Mouse (Mus musculus): ENCODE results near the gene Gstm6. TPM values are rescaled to one million over a fixed set of nuclear protein-coding genes. Genes with fewer than 3 reads are reported as not detected.
A peak's percentile ranks its signal among the peaks of the same experiment; 100 is the strongest.
"Not testable (repeated sequence)": the region's sequence is repeated elsewhere in the genome, so short reads cannot be mapped to it uniquely, and the experiment has no call there.

Gene Gstm6
- 13.1 and 13.3 TPM in 2 replicates for polyA plus RNA-seq (2014; fragmentation: Nextera tagmentation; extraction: Ambion mirVana)

DNA sequence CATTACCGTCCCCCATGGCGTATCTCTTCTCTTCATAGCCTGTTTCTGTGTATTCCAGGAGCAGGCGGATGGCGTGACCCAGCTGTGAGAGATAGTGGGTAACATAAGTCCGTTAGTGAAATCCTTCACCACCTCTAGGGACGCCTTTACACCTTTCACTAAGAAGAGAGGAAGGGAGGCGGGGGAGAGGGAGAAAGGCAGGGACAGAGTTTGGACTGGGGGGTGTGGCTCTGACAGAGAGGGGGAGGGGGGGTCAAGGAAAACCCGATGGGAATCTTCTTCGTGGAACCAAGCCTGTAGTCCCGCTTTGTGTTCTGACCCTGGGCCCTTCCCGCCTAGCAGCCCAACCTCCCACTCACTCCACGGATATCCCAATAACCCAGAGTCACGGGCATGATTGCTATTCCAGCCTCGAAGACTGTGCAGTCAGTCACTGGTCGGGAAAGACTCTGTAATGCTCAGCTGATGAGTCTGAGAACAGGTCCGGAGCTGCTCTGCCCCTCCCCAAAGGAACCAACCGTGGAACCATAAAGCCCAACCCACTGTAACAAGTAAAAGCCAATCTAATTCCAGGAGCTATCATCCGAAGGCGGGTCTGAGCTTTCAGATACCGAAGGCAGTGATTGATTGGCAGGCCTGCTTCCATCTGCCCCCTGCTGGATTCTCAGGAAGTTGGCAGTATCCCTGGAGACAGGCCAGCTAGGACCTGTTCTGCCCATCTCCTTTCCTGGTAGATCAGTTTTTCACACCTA, at the start of gene Gstm6:
Gene Gstm6 (minus strand): TSS at position 511 of the 752 bp plus-strand sequence.
- no peaks in the 10 kb centered on the region for H3K36me3 ChIP-seq (ENCODE audit: control insufficient read depth, insufficient read depth, low read length)
- peak within 1 kb of the TSS; percentile 10; the same call in 1 of the 2 replicates for H3K4me3 ChIP-seq (ENCODE audit: low read depth, low read length)
- H3K9me3 ChIP-seq (replicated peaks; ENCODE audit: control insufficient read depth, low read length) = no peaks in the 10 kb centered on the region
- no peaks in the 10 kb centered on the region for H3K27me3 ChIP-seq (replicated peaks; ENCODE audit: control insufficient read depth, insufficient read depth, low read length)
- ATAC-seq (peak; percentile 91), DNase-seq (ENCODE audit: low spot score) (peak; percentile 87)
- no peak within 1 kb of the TSS for H3K27ac ChIP-seq (ENCODE audit: low read depth, low read length)
- peak within 1 kb of the TSS; percentile 37 for H3K4me2 ChIP-seq (ENCODE audit: low read length)
- peak within 1 kb of the TSS; percentile 1; the same call in 1 of the 2 replicates for H3K9ac ChIP-seq (ENCODE audit: low read length)
- WGBS = 17% methylated on average over 20 of the region's 20 CpGs
- 0 out of 2 replicates have a peak, but pooled peaks cover 4% of the 10 kb centered on the region for H3K4me1 ChIP-seq (ENCODE audit: control insufficient read depth, insufficient read depth, low read length)

- no peak within 1 kb of the TSS for H3K4me3 ChIP-seq (ENCODE audit: low read depth, low read length)
- no peak within 1 kb of the TSS for H3K9ac ChIP-seq (ENCODE audit: low read length)
- no peaks in the 10 kb centered on the region for H3K36me3 ChIP-seq (ENCODE audit: control insufficient read depth, insufficient read depth, low read length)
- H3K27ac ChIP-seq (ENCODE audit: low read depth, low read length) = no peak within 1 kb of the TSS
- 72% methylated on average over 8 of the region's 8 CpGs for WGBS
- H3K27me3 ChIP-seq (replicated peaks; ENCODE audit: control insufficient read depth, insufficient read depth, low read length) = no peaks in the 10 kb centered on the region
- H3K4me1 ChIP-seq (ENCODE audit: control insufficient read depth, insufficient read depth, low read length) = no peaks in the 10 kb centered on the region
- H3K4me2 ChIP-seq (ENCODE audit: low read length) = no peak within 1 kb of the TSS
- no peak for DNase-seq (ENCODE audit: low spot score)
- ATAC-seq = no peak
- H3K9me3 ChIP-seq (replicated peaks; ENCODE audit: control insufficient read depth, low read length) = no peaks in the 10 kb centered on the region
These were observed 42.6 kb upstream of the Gstm6 start, which contains the start of gene Gstm2 for GRCm38 (mm10) chr3:107986041-107986562. Gene Gstm2 (minus strand): TSS chr3:107986453.

GRCm38 (mm10) chr3:107985141-107985540, 41.6 kb upstream of the Gstm6 start:
- not testable (repeated sequence) for H3K9ac ChIP-seq (ENCODE audit: low read length); H3K4me2 ChIP-seq (ENCODE audit: low read length); H3K27ac ChIP-seq (ENCODE audit: low read depth, low read length); H3K9me3 ChIP-seq (replicated peaks; ENCODE audit: control insufficient read depth, low read length); H3K27me3 ChIP-seq (replicated peaks; ENCODE audit: control insufficient read depth, insufficient read depth, low read length); H3K4me1 ChIP-seq (ENCODE audit: control insufficient read depth, insufficient read depth, low read length); DNase-seq (ENCODE audit: low spot score); H3K36me3 ChIP-seq (ENCODE audit: control insufficient read depth, insufficient read depth, low read length); H3K4me3 ChIP-seq (ENCODE audit: low read depth, low read length); ATAC-seq
- 94% methylated on average over 2 of the region's 2 CpGs for WGBS

DNA sequence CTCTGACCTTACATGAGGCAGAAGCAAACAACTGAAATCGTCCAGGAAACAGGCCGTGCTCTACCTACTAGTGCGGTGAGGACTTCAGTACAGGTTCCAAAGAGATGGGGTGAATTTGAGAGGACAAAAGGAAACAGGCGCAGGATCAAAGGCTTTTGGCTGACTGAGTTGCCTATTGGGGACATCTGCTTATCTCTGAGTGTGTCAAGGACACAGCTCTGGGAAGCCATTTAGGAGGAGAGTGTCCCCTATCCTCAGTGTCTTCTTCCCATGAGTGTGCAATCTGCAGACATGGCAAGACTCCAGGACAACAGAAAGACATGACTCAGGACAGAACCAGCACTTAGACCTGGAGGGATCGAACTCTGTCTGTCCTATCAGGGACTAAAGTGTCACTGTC, 40.9 kb upstream of the Gstm6 start:
- Histone ChIP-seq H3K9me3 (replicated peaks; ENCODE audit: control insufficient read depth, low read length) (no peaks in the 10 kb centered on the region), H3K9ac (ENCODE audit: low read length) (no peak overlapping the region), H3K4me2 (ENCODE audit: low read length) (no peak overlapping the region), H3K27ac (ENCODE audit: low read depth, low read length) (no peak overlapping the region), H3K36me3 (ENCODE audit: control insufficient read depth, insufficient read depth, low read length) (no peaks in the 10 kb centered on the region), H3K4me1 (ENCODE audit: control insufficient read depth, insufficient read depth, low read length) (no peaks in the 10 kb centered on the region), H3K4me3 (ENCODE audit: low read depth, low read length) (no peak overlapping the region), H3K27me3 (replicated peaks; ENCODE audit: control insufficient read depth, insufficient read depth, low read length) (no peaks in the 10 kb centered on the region)
- WGBS = 88% methylated on average over 5 of the region's 5 CpGs
- ATAC-seq (no peak), DNase-seq (ENCODE audit: low spot score) (no peak)

- DNase-seq (ENCODE audit: low spot score) (no peak), ATAC-seq (no peak)
- Histone ChIP-seq H3K36me3 (ENCODE audit: control insufficient read depth, insufficient read depth, low read length) (no peaks in the 10 kb centered on the region), H3K27ac (ENCODE audit: low read depth, low read length) (no peak overlapping the region), H3K27me3 (replicated peaks; ENCODE audit: control insufficient read depth, insufficient read depth, low read length) (no peaks in the 10 kb centered on the region), H3K4me1 (ENCODE audit: control insufficient read depth, insufficient read depth, low read length) (no peaks in the 10 kb centered on the region), H3K4me2 (ENCODE audit: low read length) (no peak overlapping the region), H3K9me3 (replicated peaks; ENCODE audit: control insufficient read depth, low read length) (no peaks in the 10 kb centered on the region), H3K4me3 (ENCODE audit: low read depth, low read length) (no peak overlapping the region), H3K9ac (ENCODE audit: low read length) (no peak overlapping the region)
- WGBS = 81% methylated on average over 3 of the region's 3 CpGs
These were observed 40.2 kb upstream of the Gstm6 start for GRCm38 (mm10) chr3:107983771-107984170.

- no peaks in the 10 kb centered on the region for H3K27me3 ChIP-seq (replicated peaks; ENCODE audit: control insufficient read depth, insufficient read depth, low read length)
- H3K4me1 ChIP-seq (ENCODE audit: control insufficient read depth, insufficient read depth, low read length) = no peaks in the 10 kb centered on the region
- no peak overlapping the region for H3K4me3 ChIP-seq (ENCODE audit: low read depth, low read length)
- ATAC-seq = no peak
- H3K9ac ChIP-seq (ENCODE audit: low read length) = no peak overlapping the region
- H3K9me3 ChIP-seq (replicated peaks; ENCODE audit: control insufficient read depth, low read length) = no peaks in the 10 kb centered on the region
- H3K27ac ChIP-seq (ENCODE audit: low read depth, low read length) = no peak overlapping the region
- no peak for DNase-seq (ENCODE audit: low spot score)
- 85% methylated on average over 6 of the region's 6 CpGs for WGBS
- H3K4me2 ChIP-seq (ENCODE audit: low read length) = no peak overlapping the region
- no peaks in the 10 kb centered on the region for H3K36me3 ChIP-seq (ENCODE audit: control insufficient read depth, insufficient read depth, low read length)
These were observed 39.2 kb upstream of the Gstm6 start for GRCm38 (mm10) chr3:107982726-107983125.

GRCm38 (mm10) chr3:107981261-107981660, 37.7 kb upstream of the Gstm6 start:
- H3K9me3 ChIP-seq (replicated peaks; ENCODE audit: control insufficient read depth, low read length) = no peaks in the 10 kb centered on the region
- no peaks in the 10 kb centered on the region for H3K36me3 ChIP-seq (ENCODE audit: control insufficient read depth, insufficient read depth, low read length)
- H3K4me1 ChIP-seq (ENCODE audit: control insufficient read depth, insufficient read depth, low read length) = no peaks in the 10 kb centered on the region
- no peak for ATAC-seq
- no peak overlapping the region for H3K4me3 ChIP-seq (ENCODE audit: low read depth, low read length)
- no peak overlapping the region for H3K27ac ChIP-seq (ENCODE audit: low read depth, low read length)
- 67% methylated on average over 3 of the region's 3 CpGs for WGBS
- H3K4me2 ChIP-seq (ENCODE audit: low read length) = no peak overlapping the region
- no peak for DNase-seq (ENCODE audit: low spot score)
- H3K27me3 ChIP-seq (replicated peaks; ENCODE audit: control insufficient read depth, insufficient read depth, low read length) = no peaks in the 10 kb centered on the region
- H3K9ac ChIP-seq (ENCODE audit: low read length) = no peak overlapping the region

GRCm38 (mm10) chr3:107977691-107978090, 34.1 kb upstream of the Gstm6 start:
- 83% methylated on average over 3 of the region's 3 CpGs for WGBS
- H3K9ac ChIP-seq (ENCODE audit: low read length) = no peak overlapping the region
- H3K4me2 ChIP-seq (ENCODE audit: low read length) = no peak overlapping the region
- H3K9me3 ChIP-seq (replicated peaks; ENCODE audit: control insufficient read depth, low read length) = no peaks in the 10 kb centered on the region
- no peak for DNase-seq (ENCODE audit: low spot score)
- ATAC-seq = no peak
- H3K4me3 ChIP-seq (ENCODE audit: low read depth, low read length) = no peak overlapping the region
- H3K4me1 ChIP-seq (ENCODE audit: control insufficient read depth, insufficient read depth, low read length) = no peaks in the 10 kb centered on the region
- H3K36me3 ChIP-seq (ENCODE audit: control insufficient read depth, insufficient read depth, low read length) = no peaks in the 10 kb centered on the region
- H3K27ac ChIP-seq (ENCODE audit: low read depth, low read length) = no peak overlapping the region
- no peaks in the 10 kb centered on the region for H3K27me3 ChIP-seq (replicated peaks; ENCODE audit: control insufficient read depth, insufficient read depth, low read length)

GRCm38 (mm10) chr3:107974237-107974636, 30.7 kb upstream of the Gstm6 start:
- Histone ChIP-seq H3K4me1 (ENCODE audit: control insufficient read depth, insufficient read depth, low read length) (no peaks in the 10 kb centered on the region), H3K9ac (ENCODE audit: low read length) (no peak overlapping the region), H3K27me3 (replicated peaks; ENCODE audit: control insufficient read depth, insufficient read depth, low read length) (no peaks in the 10 kb centered on the region), H3K4me2 (ENCODE audit: low read length) (no peak overlapping the region), H3K9me3 (replicated peaks; ENCODE audit: control insufficient read depth, low read length) (no peaks in the 10 kb centered on the region), H3K27ac (ENCODE audit: low read depth, low read length) (no peak overlapping the region), H3K36me3 (ENCODE audit: control insufficient read depth, insufficient read depth, low read length) (no peaks in the 10 kb centered on the region), H3K4me3 (ENCODE audit: low read depth, low read length) (no peak overlapping the region)
- WGBS = 97% methylated on average over 1 of the region's 1 CpGs
- no peak for DNase-seq (ENCODE audit: low spot score)
- no peak for ATAC-seq
